Mouse (Mus musculus): ENCODE results near the gene Esr1. TPM values are rescaled to one million over a fixed set of nuclear protein-coding genes. Genes with fewer than 3 reads are reported as not detected.

Esr1 gene
- total RNA-seq, 2 experiments from 2014 or later = 0.41 to 0.52 TPM

GRCm38 (mm10) chr10:4841039-4841438, 229.6 kb downstream of the Esr1 start:
- no peak for DNase-seq

DNA sequence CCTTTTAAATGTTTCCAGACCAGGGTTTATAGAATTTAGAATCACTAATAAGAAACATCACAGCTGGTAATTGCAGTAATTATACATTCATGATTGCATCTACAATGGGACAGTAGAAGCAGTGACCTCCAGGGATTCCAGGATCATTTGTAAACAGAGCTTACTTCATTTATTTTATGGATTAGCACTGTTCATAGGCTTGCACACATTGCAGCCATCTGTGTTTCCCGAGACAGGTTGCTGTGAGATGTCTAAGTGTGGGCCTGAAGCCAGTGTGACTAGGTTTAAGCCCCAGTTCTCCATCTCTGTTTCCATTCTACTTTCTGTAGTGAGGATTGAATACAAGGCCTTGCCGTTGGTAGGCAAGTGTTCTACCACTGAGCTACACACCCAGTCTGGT, 236.1 kb downstream of the Esr1 start:
- no peak for DNase-seq

DNA sequence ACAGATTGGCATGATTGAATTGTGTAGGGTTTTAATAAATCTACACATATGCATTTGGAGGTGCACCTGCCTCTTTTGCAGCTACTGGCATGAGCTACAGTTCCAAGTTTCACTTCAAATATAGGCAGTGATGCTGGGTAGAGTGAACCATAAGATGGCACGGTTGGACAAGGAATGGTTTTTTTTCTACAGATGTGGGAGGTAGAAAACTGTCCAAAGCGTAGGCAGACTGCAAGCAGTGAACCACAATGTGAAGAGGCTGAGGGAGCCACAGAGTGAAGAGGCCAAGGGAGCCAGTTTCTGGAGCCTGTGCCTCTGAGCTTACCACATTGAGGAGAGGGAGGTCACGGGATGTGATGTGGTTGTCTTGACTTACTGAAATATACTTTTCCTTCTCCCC, 238.5 kb downstream of the Esr1 start:
- no peak for DNase-seq

- DNase-seq = no peak
These were observed 263.8 kb downstream of the Esr1 start for GRCm38 (mm10) chr10:4875076-4875737.

- no peak for DNase-seq
These were observed 270.0 kb downstream of the Esr1 start for GRCm38 (mm10) chr10:4881391-4881790.

DNA sequence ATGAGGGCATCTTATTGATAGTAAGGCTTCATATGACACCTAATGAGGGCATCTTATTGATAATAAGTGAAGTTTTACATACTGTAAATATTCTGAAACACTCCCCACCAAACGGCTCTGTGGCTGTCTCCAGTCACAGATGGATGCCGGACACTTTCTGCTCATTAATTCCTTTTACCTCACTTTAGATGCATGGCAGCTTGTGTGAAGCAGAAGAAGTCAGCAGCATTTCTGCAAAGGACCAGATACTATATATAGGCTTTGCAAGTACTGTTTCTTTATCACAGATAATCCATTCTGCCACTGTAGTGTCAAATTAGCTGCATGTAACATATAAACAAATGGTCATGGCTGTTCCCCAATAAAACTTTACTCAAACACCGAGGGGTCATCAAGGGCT, 274.1 kb downstream of the Esr1 start:
- DNase-seq = no peak

GRCm38 (mm10) chr10:4885961-4886360, 274.6 kb downstream of the Esr1 start:
- no peak for DNase-seq

GRCm38 (mm10) chr10:4893475-4893874, 282.1 kb downstream of the Esr1 start:
- no peak for DNase-seq

- no peak for DNase-seq
These were observed 286.4 kb downstream of the Esr1 start for GRCm38 (mm10) chr10:4897789-4898188.

DNA sequence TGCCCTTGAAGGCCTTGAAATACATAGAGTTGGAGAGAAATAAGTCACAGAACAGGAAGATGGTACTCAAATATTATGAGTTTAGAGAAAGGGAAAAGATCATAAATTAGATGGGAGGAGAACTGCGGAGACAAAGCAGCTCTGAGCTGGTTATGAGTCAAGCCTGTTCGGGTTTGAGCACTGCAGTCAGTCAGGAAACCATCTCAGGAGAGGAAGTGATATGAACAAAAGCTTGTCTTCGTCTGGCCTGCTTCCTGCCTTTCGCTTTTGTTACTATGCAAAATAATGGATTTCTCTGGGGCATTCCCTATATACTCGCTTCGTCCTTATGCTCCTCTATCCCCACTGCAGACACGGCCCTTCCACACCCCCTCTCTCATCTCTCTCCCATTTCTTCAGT, 288.9 kb downstream of the Esr1 start:
- DNase-seq = no peak

DNA sequence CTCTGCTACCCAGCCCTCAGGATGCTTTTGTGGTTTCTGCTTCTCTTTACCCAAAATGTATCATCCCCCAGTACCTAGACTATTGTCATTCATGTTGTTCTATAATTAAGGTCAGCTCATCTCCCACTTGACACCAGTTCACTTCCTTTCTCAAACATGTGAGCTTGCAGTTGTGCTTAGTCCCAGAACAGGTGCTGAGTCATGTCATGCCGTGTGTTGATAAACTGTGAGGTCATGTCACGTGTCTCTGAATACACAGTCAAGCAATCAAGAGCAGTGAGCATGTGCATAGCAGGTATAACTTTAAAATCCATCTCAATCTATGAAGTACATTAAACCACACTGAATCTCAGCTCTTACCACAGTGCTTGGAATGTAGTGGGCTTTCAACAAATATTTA, 297.9 kb downstream of the Esr1 start:
- no peak for DNase-seq

DNA sequence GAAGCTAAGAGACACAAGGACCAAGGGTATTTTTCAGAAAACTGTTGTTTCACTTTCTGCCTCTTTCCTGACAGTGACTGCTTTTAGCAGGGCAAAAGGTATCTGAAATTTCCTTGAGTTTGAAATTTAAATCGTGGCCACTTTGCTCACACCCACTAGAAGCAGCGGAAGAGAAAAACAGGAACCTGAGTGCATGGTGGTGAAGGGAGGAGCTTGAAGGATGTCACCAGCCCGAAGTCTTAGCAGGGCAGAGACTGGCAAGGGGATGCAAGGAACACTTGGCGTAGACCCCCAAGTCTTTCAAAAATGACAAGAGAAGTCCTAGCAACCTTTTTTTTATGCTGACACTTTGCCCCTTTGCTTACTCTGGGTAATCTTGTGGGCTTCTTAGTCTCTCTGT, 299.1 kb downstream of the Esr1 start:
- DNase-seq = no peak

DNA sequence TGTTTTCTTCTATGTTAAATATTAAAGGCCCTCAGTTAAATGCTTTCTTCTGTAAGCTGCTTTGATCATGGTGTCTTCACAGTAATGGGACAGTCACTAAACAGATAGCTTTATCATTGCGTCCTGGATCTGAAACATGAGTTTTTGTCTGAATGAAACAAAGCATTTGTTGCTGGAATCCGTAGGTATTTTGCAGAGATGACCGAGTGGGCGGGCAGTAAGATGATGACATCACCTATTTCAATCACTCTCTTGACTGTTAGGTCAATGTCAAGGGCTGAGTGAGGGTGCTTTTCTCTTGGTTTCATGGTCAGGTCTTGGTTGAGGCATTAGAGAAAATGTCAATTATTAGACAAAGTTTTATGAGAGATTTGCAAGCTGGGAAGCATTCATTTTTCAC, 307.7 kb downstream of the Esr1 start:
- DNase-seq = no peak

DNA sequence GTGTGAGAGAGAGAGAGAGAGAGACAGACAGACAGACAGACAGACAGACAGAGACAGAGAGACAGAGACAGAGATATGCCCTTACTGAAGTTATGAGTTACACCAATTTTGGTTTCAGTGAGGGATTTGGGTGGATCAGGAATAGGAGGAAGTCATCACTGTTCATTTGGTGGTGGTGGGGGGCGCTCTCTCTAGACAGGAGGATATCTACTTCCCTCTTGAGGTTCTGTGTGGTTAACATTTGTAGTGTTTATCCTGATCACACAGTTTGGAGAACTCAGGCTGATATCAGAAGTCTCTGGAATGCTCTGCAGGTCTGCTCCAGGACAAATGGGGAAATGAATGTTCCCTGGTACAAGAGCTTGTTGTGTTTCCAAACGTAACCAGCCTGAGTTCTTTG, 312.2 kb downstream of the Esr1 start:
- DNase-seq = no peak

DNA sequence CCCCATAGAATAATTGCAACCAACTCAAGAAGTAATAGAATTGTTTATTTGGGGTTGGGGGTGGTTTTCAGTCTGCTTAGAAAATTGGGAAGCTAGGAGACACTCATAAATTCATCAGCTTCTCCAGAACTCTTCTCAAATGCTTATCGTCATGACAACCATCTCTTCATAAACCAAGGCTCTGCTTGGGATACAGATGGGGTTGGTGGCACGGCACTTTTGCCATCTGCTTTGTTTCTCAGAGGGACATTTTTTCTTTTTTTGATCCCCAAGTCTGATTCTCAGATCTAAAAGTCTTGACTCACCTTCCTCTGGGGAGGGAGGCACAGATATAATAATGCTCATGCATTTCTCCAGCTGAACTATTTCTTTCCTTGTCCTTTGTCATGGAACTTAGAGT, 313.0 kb downstream of the Esr1 start:
- no peak for DNase-seq

- no peak for DNase-seq
These were observed 331.8 kb downstream of the Esr1 start for GRCm38 (mm10) chr10:4943148-4943547.

DNA sequence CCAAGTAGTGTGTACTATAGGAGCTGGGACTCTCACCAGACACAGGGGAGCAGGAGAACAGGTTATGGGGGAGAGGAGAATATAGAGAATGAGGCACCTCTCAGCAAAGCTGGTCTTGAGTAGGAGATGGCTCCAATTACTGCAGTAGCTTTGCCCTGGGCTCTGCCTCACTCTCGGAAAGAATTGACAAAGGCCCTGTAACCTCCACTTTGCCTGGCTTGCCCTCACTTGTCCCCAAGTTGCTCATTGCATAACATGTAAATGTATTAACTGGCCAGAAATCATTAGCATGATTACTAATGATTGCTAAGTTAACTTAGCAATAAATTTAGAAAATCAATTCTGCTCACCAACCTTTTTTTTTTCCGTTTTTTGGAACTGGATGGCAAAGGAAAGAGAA, 333.3 kb downstream of the Esr1 start:
- DNase-seq = no peak

- no peak for DNase-seq
These were observed 354.4 kb downstream of the Esr1 start for GRCm38 (mm10) chr10:4965768-4966167.

GRCm38 (mm10) chr10:4971156-4971555, 359.8 kb downstream of the Esr1 start:
- no peak for DNase-seq

DNA sequence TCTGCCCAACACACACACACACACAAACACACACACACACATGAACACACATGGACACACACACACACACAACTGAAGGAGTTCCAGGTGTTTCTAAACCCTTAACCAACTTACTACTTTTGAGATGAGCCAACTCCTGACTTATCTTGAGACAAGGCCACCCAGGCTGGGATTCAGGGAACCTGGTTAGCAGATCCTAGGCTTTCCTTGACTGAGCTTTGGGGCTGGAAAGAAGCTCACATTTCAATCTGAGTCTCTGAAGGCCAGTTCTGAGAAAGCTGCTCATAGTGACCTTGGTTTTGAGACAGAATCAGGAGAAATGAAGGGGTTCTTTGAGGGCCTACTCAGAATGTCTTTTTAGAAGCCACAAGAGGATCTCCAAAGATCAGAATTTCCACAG, 360.2 kb downstream of the Esr1 start:
- DNase-seq = no peak

DNA sequence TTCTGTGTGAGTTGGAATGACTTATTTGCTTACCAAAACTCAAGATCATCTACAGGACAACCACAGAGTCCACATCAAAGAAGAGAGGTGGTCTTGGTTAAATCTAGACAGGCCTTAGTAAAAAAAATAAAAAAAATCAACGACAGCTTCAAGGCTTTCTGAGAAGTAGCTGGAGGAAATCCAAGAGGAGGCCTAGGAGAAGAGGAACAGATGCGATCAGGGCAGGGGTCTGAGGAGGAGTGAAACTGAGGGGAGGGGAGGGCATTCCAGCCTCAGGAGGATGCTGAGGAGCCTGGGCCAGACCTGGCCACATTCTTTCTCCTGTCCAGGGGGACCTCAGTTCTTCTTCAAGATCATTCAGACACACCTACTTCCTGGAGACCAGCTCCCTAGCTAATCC, 360.6 kb downstream of the Esr1 start:
- no peak for DNase-seq

- no peak for DNase-seq
These were observed 362.9 kb downstream of the Esr1 start for GRCm38 (mm10) chr10:4974246-4974645.

GRCm38 (mm10) chr10:4976557-4976956, 365.2 kb downstream of the Esr1 start:
- DNase-seq = no peak

DNA sequence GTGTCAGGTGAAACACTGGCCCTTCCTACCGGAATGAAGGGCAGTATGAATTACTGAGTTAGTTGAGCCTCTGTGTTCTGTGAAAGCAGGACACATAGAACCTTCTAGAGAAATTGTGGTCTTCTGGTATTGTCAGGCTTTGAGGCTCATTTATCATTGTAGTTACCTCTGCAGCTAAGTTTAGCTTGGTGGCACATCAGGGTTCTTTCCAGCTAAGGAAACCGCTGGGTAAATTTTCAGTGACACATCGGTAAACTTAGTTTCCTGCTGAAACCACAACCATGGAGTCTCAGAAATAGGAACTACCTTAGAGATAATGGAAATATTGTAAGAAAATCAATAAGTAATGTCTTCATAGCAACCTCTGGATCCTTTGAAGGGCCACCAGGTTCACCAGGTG, 366.0 kb downstream of the Esr1 start:
- no peak for DNase-seq

DNA sequence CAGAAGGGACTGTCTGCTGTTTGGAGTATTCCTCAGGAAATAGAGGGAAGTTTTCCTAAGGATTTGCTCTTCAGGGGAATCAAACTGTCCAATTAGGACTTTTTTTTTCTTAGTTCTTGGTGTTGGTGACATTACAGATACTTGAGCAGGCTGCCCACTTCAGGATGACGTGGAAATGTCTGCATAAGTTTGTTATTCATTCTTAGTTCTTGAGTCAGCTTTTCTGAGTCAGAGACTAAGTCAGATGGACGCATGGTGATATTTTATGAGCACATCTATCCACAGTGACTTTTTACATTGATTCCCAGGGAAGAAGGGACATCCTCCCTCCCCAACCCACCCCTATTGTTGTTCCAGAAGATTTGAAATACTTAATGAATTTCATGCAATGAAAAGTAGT, 372.5 kb downstream of the Esr1 start:
- DNase-seq = no peak

Measured in heart, postnatal 4 days (tissue).